Mouse (Mus musculus) left cerebral cortex, adult 2 months (tissue): ENCODE results near the gene Cul4a. TPM values are rescaled to one million over a fixed set of nuclear protein-coding genes. Genes with fewer than 3 reads are reported as not detected.

ENCODE experiments used
- DNase-seq, 2 experiments: peaks; one replicate each; pipeline ENCODE4 v3.0.0; 2021 to 2022; ENCODE audit warnings: low spot score in 2 of 2, mixed read lengths in 1 of 2; ENCODE audit errors: extremely low spot score in 1 of 2
- H3K27ac ChIP-seq: fragments of 200-600 bp; 2 replicates; pipeline ENCODE4 v1.8.1; 2022
- H3K4me3 ChIP-seq: fragments of 200-600 bp; 2 replicates; pipeline ENCODE4 v1.8.1; 2022
- CTCF ChIP-seq: fragments of 200-600 bp; IDR thresholded peaks from 2 replicates; pipeline ENCODE4 v1.8.1; 2022; ENCODE audit warnings: antibody characterized with exemption, mild to moderate bottlenecking, moderate library complexity
- intact Hi-C: fragments of 180-260 bp; cut with DNase I; formaldehyde crosslinking; loops from one replicate; pipeline ENCODE4 v1.15.1; 2025
- total RNA-seq, 2 experiments: library from RNA; stranded (reverse); gene quantifications; 2 replicates each; pipeline ENCODE4 v1.2.3; 2021

Cul4a gene
- total RNA-seq, 2 experiments from 2014 or later: 53.4 to 54.0 TPM

- peak; percentile 31 for TF ChIP-seq CTCF
- Histone ChIP-seq H3K27ac (no peak overlapping the region; the same call in 1 of the 2 replicates), H3K4me3 (no peak overlapping the region)
- intact Hi-C loops: loop anchor here (5.0 kb wide), 1 partner anchor 63 kb away; no protein-coding TSS in a partner anchor
- DNase-seq: no peak
Observed at GRCm38 (mm10) chr8:13149287-13149686, 43.9 kb downstream of the Cul4a start.

GRCm38 (mm10) chr8:13149866-13150265, 44.4 kb downstream of the Cul4a start:
- no peak for TF ChIP-seq CTCF
- DNase-seq: no peak
- Histone ChIP-seq H3K27ac (no peak overlapping the region), H3K4me3 (no peak overlapping the region)
- intact Hi-C loops: loop anchor here (5.0 kb wide), 1 partner anchor 62 kb away; no protein-coding TSS in a partner anchor

GRCm38 (mm10) chr8:13150929-13151328, 45.5 kb downstream of the Cul4a start:
- Histone ChIP-seq H3K4me3 (no peak overlapping the region), H3K27ac (no peak overlapping the region)
- no peak for TF ChIP-seq CTCF
- intact Hi-C loops: no loop called here
- no peak for DNase-seq

GRCm38 (mm10) chr8:13154099-13154498, 48.7 kb downstream of the Cul4a start:
- no peak for DNase-seq
- Histone ChIP-seq H3K4me3 (no peak overlapping the region), H3K27ac (no peak overlapping the region)
- TF ChIP-seq CTCF: no peak
- intact Hi-C loops: no loop called here

- no peak for TF ChIP-seq CTCF
- intact Hi-C loops: loop anchor here (5.0 kb wide), 1 partner anchor 97 kb away; the partner anchor contains the start of gene Adprhl1
- DNase-seq: no peak
- H3K4me3 ChIP-seq: no peak overlapping the region
- H3K27ac ChIP-seq: peak overlapping the region; percentile 24
Observed at GRCm38 (mm10) chr8:13155358-13155757, 49.9 kb downstream of the Cul4a start.

GRCm38 (mm10) chr8:13156327-13157097, 51.1 kb downstream of the Cul4a start:
- intact Hi-C loops: loop anchor here (5.0 kb wide), 1 partner anchor 96 kb away; the partner anchor contains the start of gene Adprhl1
- Histone ChIP-seq H3K4me3 (no peak overlapping the region), H3K27ac (peak overlapping the region; percentile 77)
- no peak for TF ChIP-seq CTCF
- DNase-seq: no peak

- DNase-seq: peak; percentile 98 to 99
- intact Hi-C loops: loop anchor here (5.0 kb wide), 1 partner anchor 93 kb away; the partner anchor contains the start of gene Adprhl1
- Histone ChIP-seq H3K4me3 (peak within 1 kb of the TSS; percentile 67), H3K27ac (peak within 1 kb of the TSS; percentile 95)
- no peak for TF ChIP-seq CTCF
Observed at GRCm38 (mm10) chr8:13158718-13159376, 53.4 kb downstream of the Cul4a start, which contains the start of gene Lamp1. Lamp1 (plus strand) TSS chr8:13159161.

- intact Hi-C loops: loop anchor here (5.0 kb wide), 1 partner anchor 93 kb away; the partner anchor contains the start of gene Adprhl1
- Histone ChIP-seq H3K27ac (peak overlapping the region; percentile 85), H3K4me3 (peak overlapping the region; percentile 67)
- DNase-seq: no peak
- TF ChIP-seq CTCF: no peak
Observed at GRCm38 (mm10) chr8:13159377-13159881, 54.0 kb downstream of the Cul4a start.

- DNase-seq: no peak
- peak overlapping the region; percentile 67 for H3K4me3 ChIP-seq
- intact Hi-C loops: no loop called here
- TF ChIP-seq CTCF: no peak
- H3K27ac ChIP-seq: no peak overlapping the region
Observed at GRCm38 (mm10) chr8:13160691-13161090, 55.3 kb downstream of the Cul4a start.

GRCm38 (mm10) chr8:13162098-13162497, 56.7 kb downstream of the Cul4a start:
- intact Hi-C loops: no loop called here
- DNase-seq: no peak
- Histone ChIP-seq H3K27ac (no peak overlapping the region), H3K4me3 (no peak overlapping the region)
- TF ChIP-seq CTCF: no peak

- Histone ChIP-seq H3K4me3 (no peak overlapping the region), H3K27ac (no peak overlapping the region)
- intact Hi-C loops: no loop called here
- no peak for TF ChIP-seq CTCF
- DNase-seq: no peak
Observed at GRCm38 (mm10) chr8:13163563-13163962, 58.1 kb downstream of the Cul4a start.

GRCm38 (mm10) chr8:13164361-13164760, 58.9 kb downstream of the Cul4a start:
- TF ChIP-seq CTCF: no peak
- intact Hi-C loops: no loop called here
- no peak overlapping the region for H3K27ac ChIP-seq
- no peak overlapping the region for H3K4me3 ChIP-seq
- no peak for DNase-seq
